Mouse (Mus musculus) MEL (cell line): ENCODE data around the gene Sapcd1.

Source experiments
- GATA1 ChIP-seq: IDR thresholded peaks from 2 replicates; pipeline ENCODE4 v1.6.1; 2011; ENCODE audit warnings: low read depth, low read length, improper control_type of control experiment
- POLR2A ChIP-seq, 2 experiments: IDR thresholded peaks; 2 replicates each; pipeline ENCODE4 v1.6.1; 2011 to 2012; ENCODE audit warnings: low read length in 2 of 2, mild to moderate bottlenecking in 2 of 2, control low read depth in 1 of 2, improper control_type of control experiment in 1 of 2, low read depth in 1 of 2, moderate library complexity in 1 of 2; ENCODE audit not compliant: control insufficient read depth in 1 of 2, insufficient read depth in 1 of 2, poor library complexity in 1 of 2
- USF2 ChIP-seq, 2 experiments: IDR thresholded peaks; 2 replicates each; pipeline ENCODE4 v1.6.1; 2011 to 2012; ENCODE audit warnings: improper control_type of control experiment in 2 of 2, low read length in 2 of 2, borderline replicate concordance in 1 of 2, inconsistent platforms in 1 of 2, low read depth in 1 of 2, mild to moderate bottlenecking in 1 of 2; ENCODE audit not compliant: insufficient read depth in 1 of 2

- no peak for TF ChIP-seq USF2 (IDR thresholded peaks at IDR 0.05; ENCODE audit: borderline replicate concordance in 1 of 2, insufficient read depth in 1 of 2, low read depth in 1 of 2, low read length in 2 of 2)
- peak; percentile 36; the same call in 1 of the 2 replicates for TF ChIP-seq GATA1
- peak in 1 of 2 experiments; percentile 72; a peak in 2 of 4 replicates for TF ChIP-seq POLR2A (IDR thresholded peaks at IDR 0.05; ENCODE audit: control insufficient read depth in 1 of 2, insufficient read depth in 1 of 2, low read depth in 1 of 2, low read length in 2 of 2, poor library complexity in 1 of 2)
Measured at GRCm38 (mm10) chr17:35048149-35048931, 20.5 kb upstream of the Sapcd1 start.
